Mouse (Mus musculus): ENCODE measurements around the gene 9230112D13Rik.

9230112D13Rik gene

GRCm38 (mm10) chr14:34501447-34501803, 21.2 kb downstream of the 9230112D13Rik start:
- Histone ChIP-seq H3K36me3 (ENCODE audit: insufficient read depth, low read length) (no peaks in the 10 kb centered on the region), H3K4me3 (replicated peaks; ENCODE audit: low read length) (peak overlapping the region; percentile 90), H3K4me1 (replicated peaks; ENCODE audit: low read depth, low read length) (peaks cover 34% of the 10 kb centered on the region), H3K9me3 (ENCODE audit: low read length) (no peaks in the 10 kb centered on the region), H3K27me3 (ENCODE audit: insufficient read depth, low read length) (peaks cover 7% of the 10 kb centered on the region)
- TF ChIP-seq NANOG (IDR thresholded peaks at IDR 0.05; ENCODE audit: borderline replicate concordance, low read length) = no peak
- TF ChIP-seq CTCF (conservative IDR thresholded peaks at IDR 0.05; ENCODE audit: low read length) = no peak
- TF ChIP-seq POU5F1 (IDR thresholded peaks at IDR 0.05; ENCODE audit: borderline replicate concordance, low read length) = no peak

DNA sequence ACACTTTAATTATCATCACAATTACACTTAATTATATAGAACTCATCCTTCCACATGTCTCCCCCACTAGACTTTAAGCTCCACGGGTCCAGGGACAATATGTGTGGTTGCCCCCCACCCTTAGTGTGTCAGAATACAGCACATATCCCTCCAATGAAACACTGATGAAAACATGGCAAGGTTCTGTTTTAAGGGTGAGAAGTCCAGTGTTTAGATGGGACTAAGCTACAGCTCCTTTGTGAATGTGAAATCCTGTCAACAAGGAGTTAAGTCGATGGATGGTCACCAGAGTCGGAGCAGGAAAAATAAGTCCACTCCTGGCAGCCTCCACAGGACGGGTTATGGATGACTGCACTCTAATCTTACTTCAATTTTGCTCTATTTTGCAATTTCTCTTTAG, 22.3 kb downstream of the 9230112D13Rik start:
- no peaks in the 10 kb centered on the region for H3K9me3 ChIP-seq (ENCODE audit: low read length)
- H3K4me3 ChIP-seq (replicated peaks; ENCODE audit: low read length) = no peak overlapping the region
- peaks cover 7% of the 10 kb centered on the region for H3K27me3 ChIP-seq (ENCODE audit: insufficient read depth, low read length)
- H3K36me3 ChIP-seq (ENCODE audit: insufficient read depth, low read length) = no peaks in the 10 kb centered on the region
- TF ChIP-seq POU5F1 (IDR thresholded peaks at IDR 0.05; ENCODE audit: borderline replicate concordance, low read length) (no peak), NANOG (IDR thresholded peaks at IDR 0.05; ENCODE audit: borderline replicate concordance, low read length) (no peak), CTCF (conservative IDR thresholded peaks at IDR 0.05; ENCODE audit: low read length) (no peak)
- H3K4me1 ChIP-seq (replicated peaks; ENCODE audit: low read depth, low read length) = peaks cover 27% of the 10 kb centered on the region

- no peak for TF ChIP-seq CTCF (conservative IDR thresholded peaks at IDR 0.05; ENCODE audit: low read length)
- no peak for TF ChIP-seq NANOG (IDR thresholded peaks at IDR 0.05; ENCODE audit: borderline replicate concordance, low read length)
Measured at GRCm38 (mm10) chr14:34499664-34500063, 22.9 kb downstream of the 9230112D13Rik start.

GRCm38 (mm10) chr14:34497346-34497745, 25.3 kb downstream of the 9230112D13Rik start:
- TF ChIP-seq NANOG (IDR thresholded peaks at IDR 0.05; ENCODE audit: borderline replicate concordance, low read length) (no peak), POU5F1 (IDR thresholded peaks at IDR 0.05; ENCODE audit: borderline replicate concordance, low read length) (no peak), CTCF (conservative IDR thresholded peaks at IDR 0.05; ENCODE audit: low read length) (no peak)
- Histone ChIP-seq H3K4me3 (replicated peaks; ENCODE audit: low read length) (no peak overlapping the region), H3K4me1 (replicated peaks; ENCODE audit: low read depth, low read length) (peaks cover 22% of the 10 kb centered on the region), H3K27me3 (ENCODE audit: insufficient read depth, low read length) (no peaks in the 10 kb centered on the region), H3K36me3 (ENCODE audit: insufficient read depth, low read length) (no peaks in the 10 kb centered on the region), H3K9me3 (ENCODE audit: low read length) (no peaks in the 10 kb centered on the region)

More at GRCm38 (mm10) chr14:34499664-34500063, 22.9 kb downstream of the 9230112D13Rik start:
- Histone ChIP-seq H3K36me3 (ENCODE audit: insufficient read depth, low read length) (no peaks in the 10 kb centered on the region), H3K9me3 (ENCODE audit: low read length) (no peaks in the 10 kb centered on the region), H3K4me1 (replicated peaks; ENCODE audit: low read depth, low read length) (peaks cover 28% of the 10 kb centered on the region), H3K4me3 (replicated peaks; ENCODE audit: low read length) (no peak overlapping the region), H3K27me3 (ENCODE audit: insufficient read depth, low read length) (peaks cover 7% of the 10 kb centered on the region)

DNA sequence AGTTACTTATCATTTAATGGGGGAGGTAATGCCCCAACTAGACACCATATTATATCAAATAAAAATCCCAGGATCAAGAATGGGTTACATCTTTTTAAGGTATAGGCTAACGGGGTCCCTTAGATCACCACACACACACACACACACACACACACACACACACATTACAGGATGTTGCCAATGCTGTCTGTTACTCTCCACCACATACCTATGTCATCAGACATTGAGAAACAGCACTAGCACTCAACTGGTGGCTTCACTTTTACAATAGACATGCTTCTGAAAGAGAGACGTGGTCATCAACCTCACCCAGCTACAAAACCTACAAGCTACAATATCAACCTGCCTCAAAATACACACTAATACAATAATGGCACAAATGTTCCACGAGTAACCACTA, 28.9 kb downstream of the 9230112D13Rik start:
- no peak overlapping the region for H3K4me3 ChIP-seq (replicated peaks; ENCODE audit: low read length)
- no peaks in the 10 kb centered on the region for H3K9me3 ChIP-seq (ENCODE audit: low read length)
- H3K4me1 ChIP-seq (replicated peaks; ENCODE audit: low read depth, low read length) = peaks cover 8% of the 10 kb centered on the region; the same call in 1 of the 2 replicates
- no peaks in the 10 kb centered on the region for H3K27me3 ChIP-seq (ENCODE audit: insufficient read depth, low read length)
- 0 out of 2 replicates have a peak, but pooled peaks cover 3% of the 10 kb centered on the region for H3K36me3 ChIP-seq (ENCODE audit: insufficient read depth, low read length)
- no peak for TF ChIP-seq CTCF (conservative IDR thresholded peaks at IDR 0.05; ENCODE audit: low read length)
- TF ChIP-seq POU5F1 (IDR thresholded peaks at IDR 0.05; ENCODE audit: borderline replicate concordance, low read length) = no peak
- no peak for TF ChIP-seq NANOG (IDR thresholded peaks at IDR 0.05; ENCODE audit: borderline replicate concordance, low read length)

DNA sequence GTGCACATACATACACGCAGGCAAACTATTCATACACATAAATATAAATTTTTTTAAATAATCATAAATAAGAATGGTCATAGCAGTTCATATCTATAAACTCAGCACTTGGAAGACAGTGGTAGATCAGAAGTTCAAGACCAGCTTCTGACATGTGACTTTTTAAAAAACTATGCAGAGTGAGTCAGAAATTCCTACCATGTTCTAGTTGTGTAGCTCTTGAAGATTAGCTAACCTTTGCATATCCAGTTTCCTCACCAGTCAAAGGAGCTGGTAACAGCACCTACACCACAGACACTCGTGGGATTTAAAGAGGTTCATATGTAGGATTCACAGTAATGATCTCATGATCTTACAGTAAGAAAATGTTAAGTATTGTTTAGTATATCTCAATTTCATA, 29.9 kb downstream of the 9230112D13Rik start:
- no peaks in the 10 kb centered on the region for H3K9me3 ChIP-seq (ENCODE audit: low read length)
- TF ChIP-seq CTCF (conservative IDR thresholded peaks at IDR 0.05; ENCODE audit: low read length) (no peak), NANOG (IDR thresholded peaks at IDR 0.05; ENCODE audit: borderline replicate concordance, low read length) (no peak), POU5F1 (IDR thresholded peaks at IDR 0.05; ENCODE audit: borderline replicate concordance, low read length) (no peak)

GRCm38 (mm10) chr14:34490965-34491364, 31.6 kb downstream of the 9230112D13Rik start:
- no peak overlapping the region for H3K4me3 ChIP-seq (replicated peaks; ENCODE audit: low read length)
- H3K9me3 ChIP-seq (ENCODE audit: low read length) = no peaks in the 10 kb centered on the region
- TF ChIP-seq CTCF (conservative IDR thresholded peaks at IDR 0.05; ENCODE audit: low read length) = no peak
- TF ChIP-seq NANOG (IDR thresholded peaks at IDR 0.05; ENCODE audit: borderline replicate concordance, low read length) = no peak
- no peak for TF ChIP-seq POU5F1 (IDR thresholded peaks at IDR 0.05; ENCODE audit: borderline replicate concordance, low read length)
- H3K4me1 ChIP-seq (replicated peaks; ENCODE audit: low read depth, low read length) = peaks cover 9% of the 10 kb centered on the region; the same call in 1 of the 2 replicates
- 0 out of 2 replicates have a peak, but pooled peaks cover 3% of the 10 kb centered on the region for H3K36me3 ChIP-seq (ENCODE audit: insufficient read depth, low read length)
- no peaks in the 10 kb centered on the region for H3K27me3 ChIP-seq (ENCODE audit: insufficient read depth, low read length)

More for the DNA sequence above, 29.9 kb downstream of the 9230112D13Rik start:
- H3K36me3 ChIP-seq (ENCODE audit: insufficient read depth, low read length) = 0 out of 2 replicates have a peak, but pooled peaks cover 3% of the 10 kb centered on the region
- no peaks in the 10 kb centered on the region for H3K27me3 ChIP-seq (ENCODE audit: insufficient read depth, low read length)
- H3K4me3 ChIP-seq (replicated peaks; ENCODE audit: low read length) = no peak overlapping the region
- peaks cover 8% of the 10 kb centered on the region; the same call in 1 of the 2 replicates for H3K4me1 ChIP-seq (replicated peaks; ENCODE audit: low read depth, low read length)

DNA sequence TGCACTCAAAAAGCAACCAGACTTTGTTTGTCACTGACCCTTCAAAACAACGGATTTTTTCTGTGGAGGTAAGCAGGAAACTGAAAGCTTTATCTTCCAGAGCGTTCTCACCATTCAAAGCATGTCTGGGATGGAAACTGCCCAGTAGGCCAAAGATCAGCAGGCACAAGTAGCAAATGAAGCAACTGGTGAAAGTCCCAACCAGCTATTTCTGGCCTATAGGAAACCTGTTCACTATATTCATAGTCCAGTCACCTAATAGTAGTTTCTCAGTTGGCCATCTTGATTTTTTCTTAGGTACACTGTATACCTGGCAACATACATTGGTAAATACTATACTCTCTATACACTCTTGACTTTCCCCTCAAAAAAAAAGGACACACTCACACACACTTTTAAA, 32.7 kb downstream of the 9230112D13Rik start:
- Histone ChIP-seq H3K4me1 (replicated peaks; ENCODE audit: low read depth, low read length) (peaks cover 10% of the 10 kb centered on the region; the same call in 1 of the 2 replicates), H3K4me3 (replicated peaks; ENCODE audit: low read length) (no peak overlapping the region), H3K9me3 (ENCODE audit: low read length) (no peaks in the 10 kb centered on the region), H3K27me3 (ENCODE audit: insufficient read depth, low read length) (no peaks in the 10 kb centered on the region), H3K36me3 (ENCODE audit: insufficient read depth, low read length) (0 out of 2 replicates have a peak, but pooled peaks cover 3% of the 10 kb centered on the region)
- no peak for TF ChIP-seq POU5F1 (IDR thresholded peaks at IDR 0.05; ENCODE audit: borderline replicate concordance, low read length)

DNA sequence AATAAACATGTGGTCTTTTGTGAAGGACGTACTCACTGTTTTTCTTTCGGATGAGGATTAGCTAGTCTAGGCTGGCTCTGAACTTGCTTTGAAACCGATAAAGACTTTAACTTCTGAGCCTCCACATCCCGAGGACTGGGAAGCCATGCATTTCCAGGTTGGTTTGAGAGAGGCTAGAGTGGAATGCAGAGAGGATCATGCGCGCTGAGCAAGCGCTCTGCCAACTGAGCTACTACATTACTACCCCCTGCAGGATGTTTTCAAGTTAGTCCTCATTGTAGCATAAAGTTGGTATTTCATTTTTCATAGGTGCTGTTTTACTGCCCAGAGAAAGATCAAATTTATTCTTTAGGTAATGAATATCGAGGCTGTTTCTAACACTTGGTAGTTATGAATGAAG, 36.4 kb downstream of the 9230112D13Rik start:
- Histone ChIP-seq H3K27me3 (ENCODE audit: insufficient read depth, low read length) (no peaks in the 10 kb centered on the region), H3K36me3 (ENCODE audit: insufficient read depth, low read length) (no peaks in the 10 kb centered on the region), H3K4me1 (replicated peaks; ENCODE audit: low read depth, low read length) (peaks cover 2% of the 10 kb centered on the region; the same call in 1 of the 2 replicates), H3K4me3 (replicated peaks; ENCODE audit: low read length) (no peak overlapping the region), H3K9me3 (ENCODE audit: low read length) (no peaks in the 10 kb centered on the region)
- TF ChIP-seq NANOG (IDR thresholded peaks at IDR 0.05; ENCODE audit: borderline replicate concordance, low read length) = no peak
- TF ChIP-seq POU5F1 (IDR thresholded peaks at IDR 0.05; ENCODE audit: borderline replicate concordance, low read length) = no peak
- TF ChIP-seq CTCF (conservative IDR thresholded peaks at IDR 0.05; ENCODE audit: low read length) = no peak
